Mouse (Mus musculus) ES-E14 (cell line): ENCODE measurements around the gene Hsd17b13. TPM values are rescaled to one million over a fixed set of nuclear protein-coding genes. Genes with fewer than 3 reads are reported as not detected.
A peak's percentile ranks its signal among the peaks of the same experiment; 100 is the strongest.
"Not testable (repeated sequence)": the region's sequence is repeated elsewhere in the genome, so short reads cannot be mapped to it uniquely, and the experiment has no call there.

Source experiments
- DNase-seq: peaks from one replicate; pipeline ENCODE4 v3.0.0-alpha.2; 2013; ENCODE audit warnings: low read depth, low spot score
- H3K27ac ChIP-seq: 2 replicates; pipeline ENCODE4 v1.5.1; 2012; ENCODE audit warnings: low read depth, mild to moderate bottlenecking, low read length, moderate library complexity, mixed read lengths; ENCODE audit not compliant: poor library complexity, insufficient read depth, severe bottlenecking
- H3K36me3 ChIP-seq: 2 replicates; pipeline ENCODE4 v1.6.1; 2012; ENCODE audit warnings: mild to moderate bottlenecking, low read length, moderate library complexity, mixed read lengths; ENCODE audit not compliant: control insufficient read depth, poor library complexity, insufficient read depth, severe bottlenecking
- H3K4me1 ChIP-seq, 2 experiments: fragments of 150-350 bp in 1 of 2; sonication (generic) in 1 of 2; 2 replicates each; pipeline ENCODE4 v1.6.1; 2012; ENCODE audit warnings: low read length in 2 of 2, mild to moderate bottlenecking in 1 of 2, mixed read lengths in 1 of 2; ENCODE audit not compliant: control insufficient read depth in 2 of 2, insufficient read depth in 2 of 2, poor library complexity in 1 of 2
- H3K4me3 ChIP-seq, 2 experiments: fragments of 150-350 bp in 1 of 2; sonication (generic) in 1 of 2; 2 replicates each; pipeline ENCODE4 v1.5.1; 2012; ENCODE audit warnings: low read length in 2 of 2, low read depth in 1 of 2, mild to moderate bottlenecking in 1 of 2, mixed read lengths in 1 of 2; ENCODE audit not compliant: insufficient read depth in 1 of 2, poor library complexity in 1 of 2, severe bottlenecking in 1 of 2
- H3K9ac ChIP-seq: 2 replicates; pipeline ENCODE4 v1.6.1; 2012; ENCODE audit warnings: low read depth, mild to moderate bottlenecking, low read length, mixed read lengths; ENCODE audit not compliant: poor library complexity, insufficient read depth, severe bottlenecking
- H3K9me3 ChIP-seq: fragments of 150-350 bp; sonication (generic); 2 replicates; pipeline ENCODE4 v1.6.1; 2012; ENCODE audit warnings: low read depth, mild to moderate bottlenecking, low read length; ENCODE audit not compliant: control insufficient read depth, insufficient read depth
- CHD2 ChIP-seq: IDR thresholded peaks from 2 replicates; pipeline ENCODE4 v1.6.1; 2014; ENCODE audit warnings: mild to moderate bottlenecking, low read depth, low read length, inconsistent platforms
- HCFC1 ChIP-seq: IDR thresholded peaks from 2 replicates; pipeline ENCODE4 v1.6.1; 2012; ENCODE audit warnings: low read length, inconsistent platforms, borderline replicate concordance; ENCODE audit not compliant: insufficient read depth
- MAFK ChIP-seq: IDR thresholded peaks from 2 replicates; pipeline ENCODE4 v1.6.1; 2014; ENCODE audit warnings: mild to moderate bottlenecking, low read depth, low read length, inconsistent platforms; ENCODE audit not compliant: insufficient read depth
- ZC3H11A ChIP-seq: IDR thresholded peaks from 2 replicates; pipeline ENCODE4 v1.6.1; 2012; ENCODE audit warnings: low read depth, mild to moderate bottlenecking, inconsistent platforms, low read length, borderline replicate concordance
- ZNF384 ChIP-seq: IDR thresholded peaks from 2 replicates; pipeline ENCODE4 v1.6.1; 2012; ENCODE audit warnings: low read depth, low read length, inconsistent platforms
- in situ Hi-C, 2 experiments: fragments of 600-800 bp; cut with MboI; formaldehyde crosslinking; loops; one replicate each; pipeline ENCODE4 v1.15.1; 2025; ENCODE audit warnings: low sequenced_read_pairs in 2 of 2, inconsistent platforms in 1 of 2; ENCODE audit not compliant: unreplicated experiment in 2 of 2
- total RNA-seq: library from RNA; depleted of rRNA; stranded (reverse); fragments of 300-350 nt; gene quantifications from 2 replicates; pipeline ENCODE4 v1.2.3, GENCODE M21; 2012

The Hsd17b13 gene
- total RNA-seq, 1 experiment: not detected

- no peak overlapping the region for H3K27ac ChIP-seq
- TF ChIP-seq HCFC1 (no peak), ZNF384 (no peak), CHD2 (no peak), MAFK (no peak), ZC3H11A (no peak)
Measured at GRCm38 (mm10) chr5:103938547-103939349, 38.5 kb downstream of the Hsd17b13 start.

GRCm38 (mm10) chr5:103936906-103937589, 40.2 kb downstream of the Hsd17b13 start:
- peaks cover 6% of the 10 kb centered on the region; the same call in 1 of the 2 replicates for H3K36me3 ChIP-seq
- H3K4me1 ChIP-seq: peaks cover 0 to 3% of the 10 kb centered on the region in 2 experiments; a peak in 1 of 4 replicates
- no peak overlapping the region for H3K9ac ChIP-seq
- H3K27ac ChIP-seq: no peak overlapping the region
- no peak for DNase-seq
- in situ Hi-C loops: no loop called here
- H3K9me3 ChIP-seq: no peaks in the 10 kb centered on the region; the same call in 1 of the 2 replicates
- H3K4me3 ChIP-seq: no peak overlapping the region
- TF ChIP-seq HCFC1 (no peak), ZC3H11A (no peak), CHD2 (no peak), ZNF384 (no peak), MAFK (no peak)

More at GRCm38 (mm10) chr5:103938547-103939349, 38.5 kb downstream of the Hsd17b13 start:
- H3K4me1 ChIP-seq: no peaks in the 10 kb centered on the region
- DNase-seq: no peak
- no peak overlapping the region for H3K9ac ChIP-seq
- peaks cover 4% of the 10 kb centered on the region; the same call in 1 of the 2 replicates for H3K36me3 ChIP-seq
- in situ Hi-C loops: no loop called here
- no peak overlapping the region for H3K4me3 ChIP-seq
- no peaks in the 10 kb centered on the region; the same call in 1 of the 2 replicates for H3K9me3 ChIP-seq

- H3K4me3 ChIP-seq, H3K36me3 ChIP-seq, in situ Hi-C loops, DNase-seq, H3K9ac ChIP-seq, H3K4me1 ChIP-seq, H3K27ac ChIP-seq, H3K9me3 ChIP-seq: not testable (repeated sequence)
- peak; percentile 41; the same call in 1 of the 2 replicates for TF ChIP-seq MAFK
Measured at GRCm38 (mm10) chr5:103931924-103932323, 45.3 kb downstream of the Hsd17b13 start.

GRCm38 (mm10) chr5:103930511-103930910, 46.7 kb downstream of the Hsd17b13 start:
- Histone ChIP-seq H3K4me1 (peaks cover 5 to 7% of the 10 kb centered on the region in 2 experiments; a peak in 2 of 4 replicates), H3K4me3 (no peak overlapping the region), H3K27ac (peak overlapping the region; percentile 92; the same call in 1 of the 2 replicates), H3K36me3 (peaks cover 3% of the 10 kb centered on the region; the same call in 1 of the 2 replicates), H3K9me3 (no peaks in the 10 kb centered on the region; the same call in 1 of the 2 replicates), H3K9ac (no peak overlapping the region)
- no peak for DNase-seq
- in situ Hi-C loops: no loop called here
- no peak for TF ChIP-seq ZNF384
- TF ChIP-seq ZC3H11A: no peak
- no peak for TF ChIP-seq MAFK
- TF ChIP-seq CHD2: no peak
- no peak for TF ChIP-seq HCFC1
